Mouse (Mus musculus): Measurements from ENCODE around the gene Dpf1.

The Dpf1 gene

GRCm38 (mm10) chr7:29340838-29341237, 37.1 kb downstream of the Dpf1 start:
- no peak for DNase-seq (ENCODE audit: low spot score in 2 of 2)

DNA sequence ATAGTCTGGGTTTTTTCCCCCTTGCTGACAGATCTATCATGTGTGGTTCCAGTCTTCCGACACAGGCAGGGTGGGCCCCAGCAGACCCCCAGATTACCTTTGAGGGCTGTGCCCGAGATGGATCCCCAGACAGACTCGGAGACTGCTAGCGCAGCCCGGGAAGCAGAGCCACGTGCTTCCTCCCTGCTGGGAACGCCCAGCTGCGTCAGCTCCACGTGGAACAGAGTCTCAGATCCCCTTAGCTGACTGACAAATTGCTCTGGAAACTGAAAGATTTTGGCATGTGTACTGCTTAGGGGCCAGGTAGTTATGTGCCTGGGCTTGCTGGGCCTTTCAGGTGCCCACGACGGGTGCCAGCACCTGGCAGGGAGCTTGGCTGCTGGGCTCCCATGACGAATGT, 38.0 kb downstream of the Dpf1 start:
- DNase-seq (ENCODE audit: low spot score in 2 of 2) = no peak

- no peak for DNase-seq (ENCODE audit: low spot score in 2 of 2)
These were observed 38.8 kb downstream of the Dpf1 start for GRCm38 (mm10) chr7:29342489-29343092.

GRCm38 (mm10) chr7:29343746-29344145, 40.0 kb downstream of the Dpf1 start:
- DNase-seq (ENCODE audit: low spot score in 2 of 2) = no peak

DNA sequence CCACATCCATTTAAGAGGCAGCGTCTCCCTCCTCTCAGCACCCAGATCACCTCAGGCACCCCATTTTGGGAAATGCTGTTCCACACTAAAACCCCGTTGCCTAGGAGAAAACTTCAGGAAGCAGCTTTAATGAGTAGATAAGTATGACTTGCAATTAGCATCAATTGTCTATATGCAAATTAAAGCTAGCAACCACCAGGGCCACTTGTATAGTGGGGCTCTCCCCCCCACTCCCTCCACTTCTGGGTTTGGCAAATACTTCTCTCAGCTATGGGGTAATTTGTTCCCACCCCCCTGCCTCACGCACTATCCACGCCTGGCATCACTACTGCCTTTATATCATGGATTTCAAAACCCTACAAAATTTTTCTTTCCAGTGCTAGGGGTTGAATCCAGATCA, 41.8 kb downstream of the Dpf1 start:
- no peak for DNase-seq (ENCODE audit: low spot score in 2 of 2)

DNA sequence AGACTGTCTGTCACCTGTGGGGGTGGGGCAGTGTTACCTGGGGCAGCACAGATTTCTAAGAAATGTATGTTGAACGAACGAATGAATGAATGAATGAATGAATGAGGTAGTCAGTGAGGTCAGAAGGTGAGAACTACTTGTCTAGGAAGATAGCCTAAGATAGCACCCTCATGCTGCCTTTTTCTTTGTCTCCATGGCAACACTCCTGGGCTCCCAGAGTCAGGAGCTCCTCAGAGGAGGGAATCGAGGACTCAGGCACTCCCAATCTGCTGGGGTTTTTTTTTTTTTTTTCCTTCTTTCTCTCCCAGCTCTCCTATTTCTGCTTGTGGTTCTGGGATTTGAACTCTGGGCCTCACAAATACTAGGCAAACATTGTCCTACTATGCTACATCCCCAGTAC, 42.5 kb downstream of the Dpf1 start:
- no peak for DNase-seq (ENCODE audit: low spot score in 2 of 2)

DNA sequence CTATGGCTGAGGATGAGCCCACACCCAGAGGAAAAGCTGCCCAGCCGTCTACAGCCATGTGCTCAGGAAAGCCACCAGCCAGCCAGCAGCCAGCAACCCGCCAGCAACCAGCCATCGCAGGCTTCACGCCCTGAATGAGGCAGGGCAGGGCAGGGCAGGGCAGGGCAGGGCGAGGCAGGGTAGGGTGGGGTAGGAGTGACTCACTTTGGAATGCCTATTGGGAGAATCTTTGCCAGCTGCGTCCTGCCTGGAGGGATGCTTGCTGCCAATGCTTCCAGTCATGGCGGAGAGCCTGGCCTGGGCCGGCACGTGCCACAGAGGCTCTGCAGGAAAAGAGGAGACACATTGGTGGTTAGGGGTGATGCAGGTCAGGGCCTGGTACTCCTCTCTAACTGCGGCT, 46.7 kb downstream of the Dpf1 start:
- DNase-seq (ENCODE audit: low spot score in 2 of 2) = no peak

GRCm38 (mm10) chr7:29352246-29352645, 48.5 kb downstream of the Dpf1 start:
- no peak for DNase-seq (ENCODE audit: low spot score in 2 of 2)

- peak in 1 of 2 experiments; percentile 27 for DNase-seq (ENCODE audit: low spot score in 2 of 2)
These were observed 50.4 kb downstream of the Dpf1 start for GRCm38 (mm10) chr7:29354161-29354560.

- DNase-seq (ENCODE audit: low spot score in 2 of 2) = no peak
These were observed 51.7 kb downstream of the Dpf1 start for GRCm38 (mm10) chr7:29355406-29355805.

DNA sequence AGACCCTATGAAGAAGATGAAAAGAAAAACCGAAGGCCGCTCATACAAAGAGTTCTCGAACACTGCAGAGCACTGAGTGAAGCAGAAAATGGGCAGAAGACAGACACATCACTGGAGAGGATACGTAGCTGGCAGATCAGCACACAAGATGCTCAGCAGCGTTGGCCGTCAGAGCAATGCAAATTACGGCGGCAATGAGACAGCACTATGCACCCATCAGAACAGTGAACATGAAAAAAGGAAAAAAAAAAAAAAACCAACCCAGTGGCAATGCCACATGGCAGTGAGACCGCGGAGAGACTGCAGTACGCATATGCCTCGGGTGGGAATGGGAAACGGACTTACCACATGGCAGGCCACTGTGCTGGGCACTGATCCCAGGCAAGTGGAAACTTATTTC, 57.7 kb downstream of the Dpf1 start:
- DNase-seq (ENCODE audit: low spot score in 2 of 2) = no peak

- peak in 1 of 2 experiments; percentile 19 for DNase-seq (ENCODE audit: low spot score in 2 of 2)
These were observed 60.3 kb downstream of the Dpf1 start for GRCm38 (mm10) chr7:29364052-29364451.

- DNase-seq (ENCODE audit: low spot score in 2 of 2) = no peak
These were observed 63.6 kb downstream of the Dpf1 start for GRCm38 (mm10) chr7:29367166-29368003.

Measured in urinary bladder, postnatal 36 days (tissue).